Mouse (Mus musculus) ES-E14 (cell line): ENCODE measurements at regions not wholly inside any gene's neighbourhood (a gene's known extent, or its start where the extent isn't known, plus 50 kb on each side); places are given as distances from the start of the nearest gene placed in this dataset.

ENCODE experiments used
- DNase-seq: peaks from one replicate; pipeline ENCODE4 v3.0.0-alpha.2; 2013; ENCODE audit warnings: low read depth, low spot score
- H3K27ac ChIP-seq: 2 replicates; pipeline ENCODE4 v1.5.1; 2012; ENCODE audit warnings: low read depth, mild to moderate bottlenecking, low read length, moderate library complexity, mixed read lengths; ENCODE audit not compliant: poor library complexity, insufficient read depth, severe bottlenecking
- H3K36me3 ChIP-seq: 2 replicates; pipeline ENCODE4 v1.6.1; 2012; ENCODE audit warnings: mild to moderate bottlenecking, low read length, moderate library complexity, mixed read lengths; ENCODE audit not compliant: control insufficient read depth, poor library complexity, insufficient read depth, severe bottlenecking
- H3K4me1 ChIP-seq, 2 experiments: fragments of 150-350 bp in 1 of 2; sonication (generic) in 1 of 2; 2 replicates each; pipeline ENCODE4 v1.6.1; 2012; ENCODE audit warnings: low read length in 2 of 2, mild to moderate bottlenecking in 1 of 2, mixed read lengths in 1 of 2; ENCODE audit not compliant: control insufficient read depth in 2 of 2, insufficient read depth in 2 of 2, poor library complexity in 1 of 2
- H3K4me3 ChIP-seq, 2 experiments: fragments of 150-350 bp in 1 of 2; sonication (generic) in 1 of 2; 2 replicates each; pipeline ENCODE4 v1.5.1; 2012; ENCODE audit warnings: low read length in 2 of 2, low read depth in 1 of 2, mild to moderate bottlenecking in 1 of 2, mixed read lengths in 1 of 2; ENCODE audit not compliant: insufficient read depth in 1 of 2, poor library complexity in 1 of 2, severe bottlenecking in 1 of 2
- H3K9ac ChIP-seq: 2 replicates; pipeline ENCODE4 v1.6.1; 2012; ENCODE audit warnings: low read depth, mild to moderate bottlenecking, low read length, mixed read lengths; ENCODE audit not compliant: poor library complexity, insufficient read depth, severe bottlenecking
- H3K9me3 ChIP-seq: fragments of 150-350 bp; sonication (generic); 2 replicates; pipeline ENCODE4 v1.6.1; 2012; ENCODE audit warnings: low read depth, mild to moderate bottlenecking, low read length; ENCODE audit not compliant: control insufficient read depth, insufficient read depth
- CHD2 ChIP-seq: IDR thresholded peaks from 2 replicates; pipeline ENCODE4 v1.6.1; 2014; ENCODE audit warnings: mild to moderate bottlenecking, low read depth, low read length, inconsistent platforms
- HCFC1 ChIP-seq: IDR thresholded peaks from 2 replicates; pipeline ENCODE4 v1.6.1; 2012; ENCODE audit warnings: low read length, inconsistent platforms, borderline replicate concordance; ENCODE audit not compliant: insufficient read depth
- MAFK ChIP-seq: IDR thresholded peaks from 2 replicates; pipeline ENCODE4 v1.6.1; 2014; ENCODE audit warnings: mild to moderate bottlenecking, low read depth, low read length, inconsistent platforms; ENCODE audit not compliant: insufficient read depth
- ZC3H11A ChIP-seq: IDR thresholded peaks from 2 replicates; pipeline ENCODE4 v1.6.1; 2012; ENCODE audit warnings: low read depth, mild to moderate bottlenecking, inconsistent platforms, low read length, borderline replicate concordance
- ZNF384 ChIP-seq: IDR thresholded peaks from 2 replicates; pipeline ENCODE4 v1.6.1; 2012; ENCODE audit warnings: low read depth, low read length, inconsistent platforms
- in situ Hi-C, 2 experiments: fragments of 600-800 bp; cut with MboI; formaldehyde crosslinking; loops; one replicate each; pipeline ENCODE4 v1.15.1; 2025; ENCODE audit warnings: low sequenced_read_pairs in 2 of 2, inconsistent platforms in 1 of 2; ENCODE audit not compliant: unreplicated experiment in 2 of 2

DNA sequence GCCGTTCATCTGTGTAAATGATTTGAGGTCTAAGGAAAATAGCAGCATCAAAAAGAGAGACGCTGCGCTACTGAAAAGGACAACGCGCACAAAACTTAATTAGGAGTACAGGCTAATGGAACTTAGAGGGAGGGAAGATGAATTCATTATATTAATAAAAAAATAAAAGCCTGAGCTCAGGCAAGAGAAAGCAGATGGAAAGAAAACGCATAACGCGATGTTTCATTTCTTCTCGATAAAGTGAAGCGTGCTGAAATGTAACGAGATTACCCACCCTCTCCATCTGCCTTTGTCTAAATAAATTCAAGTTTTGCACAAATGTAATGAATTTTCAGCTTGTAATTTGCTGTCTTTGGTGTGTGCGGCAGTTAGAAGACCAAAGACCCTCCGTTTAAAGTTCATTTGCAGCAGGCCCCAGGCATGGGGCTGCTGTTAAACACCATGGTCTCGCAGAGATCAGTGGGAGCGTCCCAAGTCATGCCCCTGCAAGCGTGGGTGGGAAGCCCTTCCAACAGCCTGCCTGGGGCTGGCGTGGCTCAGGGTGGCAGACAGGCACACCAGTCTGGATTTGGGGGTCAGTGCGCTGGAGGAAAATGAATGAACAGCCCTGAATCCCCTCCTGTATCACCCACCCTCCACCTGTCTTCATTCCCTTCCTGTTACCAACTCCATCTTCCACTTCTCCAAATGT is 241.8 kb downstream of the Abcc12 start:
- Histone ChIP-seq H3K27ac (no peak overlapping the region), H3K9ac (no peak overlapping the region), H3K9me3 (no peaks in the 10 kb centered on the region), H3K4me3 (no peak overlapping the region), H3K4me1 (no peaks in the 10 kb centered on the region), H3K36me3 (no peaks in the 10 kb centered on the region)
- TF ChIP-seq CHD2 (no peak), ZC3H11A (no peak), MAFK (no peak), HCFC1 (no peak), ZNF384 (no peak)
- in situ Hi-C loops, result no loop called here
- no peak for DNase-seq

DNA sequence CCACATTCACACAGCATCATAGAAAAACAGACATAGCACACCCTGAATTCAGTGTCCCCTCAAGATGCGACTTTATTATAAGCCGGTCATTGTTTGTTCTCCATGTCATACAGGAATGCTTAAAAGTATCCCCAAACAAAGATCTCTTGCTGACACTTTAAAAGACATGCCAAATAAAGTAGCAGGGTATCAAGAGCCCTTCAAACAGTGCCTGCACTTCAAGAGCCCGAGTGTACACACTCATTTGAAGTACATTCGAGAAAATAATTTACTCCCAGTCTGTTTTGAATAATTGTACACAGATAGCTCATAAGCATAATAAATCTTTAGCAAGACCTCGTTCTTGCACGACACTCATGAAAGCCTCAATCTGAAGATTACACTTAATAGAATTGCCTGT is 249.1 kb downstream of the Abcc12 start:
- H3K27ac ChIP-seq, result no peak overlapping the region
- H3K4me3 ChIP-seq, result no peak overlapping the region
- in situ Hi-C loops, result no loop called here
- H3K4me1 ChIP-seq, result no peaks in the 10 kb centered on the region
- no peak overlapping the region for H3K9ac ChIP-seq
- H3K9me3 ChIP-seq, result no peaks in the 10 kb centered on the region
- TF ChIP-seq CHD2 (no peak), HCFC1 (no peak), MAFK (no peak), ZNF384 (no peak), ZC3H11A (no peak)
- DNase-seq, result no peak
- H3K36me3 ChIP-seq, result no peaks in the 10 kb centered on the region

DNA sequence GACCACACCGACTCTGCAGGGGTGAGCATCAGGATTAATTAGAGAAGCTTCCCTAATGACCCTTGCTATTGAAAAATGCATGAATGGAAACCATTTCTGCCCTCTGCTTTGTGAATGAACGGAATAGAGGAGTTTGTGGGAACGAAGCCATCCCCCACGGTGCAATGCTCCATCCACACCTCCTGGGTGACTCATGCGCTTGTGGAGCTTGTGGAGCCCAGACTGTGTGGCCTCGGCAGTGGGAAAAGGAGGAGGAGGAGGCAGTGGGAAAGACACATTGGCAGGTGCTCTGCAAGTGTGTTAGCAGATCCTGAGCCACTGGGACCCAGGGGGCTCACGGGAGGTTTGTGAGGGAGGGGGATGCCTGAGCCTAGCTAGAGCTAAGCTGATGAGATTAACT is 251.9 kb downstream of the Abcc12 start:
- no peak overlapping the region for H3K4me3 ChIP-seq
- no peak for TF ChIP-seq ZNF384
- no peak for TF ChIP-seq HCFC1
- no peak for TF ChIP-seq CHD2
- TF ChIP-seq MAFK, result no peak
- TF ChIP-seq ZC3H11A, result no peak
- no peaks in the 10 kb centered on the region for H3K4me1 ChIP-seq
- H3K9ac ChIP-seq, result no peak overlapping the region
- no peaks in the 10 kb centered on the region for H3K9me3 ChIP-seq
- in situ Hi-C loops, result no loop called here
- H3K27ac ChIP-seq, result no peak overlapping the region
- no peaks in the 10 kb centered on the region for H3K36me3 ChIP-seq
- DNase-seq, result no peak

GRCm38 (mm10) chr8:86327982-86328381 is 252.5 kb downstream of the Abcc12 start:
- in situ Hi-C loops, result no loop called here
- DNase-seq, result no peak
- Histone ChIP-seq H3K36me3 (no peaks in the 10 kb centered on the region), H3K9me3 (no peaks in the 10 kb centered on the region), H3K9ac (no peak overlapping the region), H3K4me3 (no peak overlapping the region), H3K27ac (no peak overlapping the region), H3K4me1 (no peaks in the 10 kb centered on the region)
- TF ChIP-seq MAFK (no peak), HCFC1 (no peak), ZNF384 (no peak)

- Histone ChIP-seq H3K4me1 (no peaks in the 10 kb centered on the region), H3K9me3 (no peaks in the 10 kb centered on the region), H3K4me3 (no peak overlapping the region), H3K36me3 (no peaks in the 10 kb centered on the region), H3K27ac (no peak overlapping the region), H3K9ac (no peak overlapping the region)
- no peak for TF ChIP-seq ZC3H11A
- TF ChIP-seq CHD2, result no peak
- no peak for TF ChIP-seq ZNF384
- no peak for TF ChIP-seq HCFC1
- TF ChIP-seq MAFK, result no peak
- in situ Hi-C loops, result no loop called here
- DNase-seq, result no peak
These were observed 255.4 kb downstream of the Abcc12 start for GRCm38 (mm10) chr8:86325040-86325439.
